Mouse (Mus musculus): ENCODE measurements at regions not wholly inside any gene's neighbourhood (a gene's known extent, or its start where the extent isn't known, plus 50 kb on each side); places are given as distances from the start of the nearest gene placed in this dataset.

DNA sequence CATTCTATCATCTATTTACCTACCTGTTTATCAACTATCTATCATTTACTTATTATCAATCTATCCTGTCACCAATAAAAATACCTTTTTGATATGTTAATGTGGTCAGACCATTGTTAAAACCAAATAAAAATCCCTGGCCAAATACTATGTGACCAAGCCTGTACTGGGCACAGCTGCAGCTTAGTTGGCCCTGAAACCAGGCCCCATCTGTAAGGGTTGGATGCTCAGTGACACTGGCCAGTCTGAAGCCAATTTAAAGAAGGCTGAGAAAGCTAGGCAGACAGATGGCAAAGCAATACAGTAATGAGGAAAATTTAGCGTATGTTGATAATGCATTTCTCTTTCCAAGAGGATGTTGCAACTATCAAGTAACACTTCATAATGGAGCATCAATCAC lies 217.8 kb downstream of the Samd5 start:
- ATAC-seq (ENCODE audit: low FRiP score): no peak
- Histone ChIP-seq H3K4me2 (no peak overlapping the region), H3K4me3 (replicated peaks) (no peak overlapping the region), H3K4me1 (no peaks in the 10 kb centered on the region), H3K27ac (no peak overlapping the region), H3K9ac (no peak overlapping the region), H3K27me3 (no peaks in the 10 kb centered on the region), H3K9me3 (no peaks in the 10 kb centered on the region), H3K36me3 (replicated peaks) (no peaks in the 10 kb centered on the region)
- WGBS: 86% methylated on average over 1 of the region's 1 CpGs

DNA sequence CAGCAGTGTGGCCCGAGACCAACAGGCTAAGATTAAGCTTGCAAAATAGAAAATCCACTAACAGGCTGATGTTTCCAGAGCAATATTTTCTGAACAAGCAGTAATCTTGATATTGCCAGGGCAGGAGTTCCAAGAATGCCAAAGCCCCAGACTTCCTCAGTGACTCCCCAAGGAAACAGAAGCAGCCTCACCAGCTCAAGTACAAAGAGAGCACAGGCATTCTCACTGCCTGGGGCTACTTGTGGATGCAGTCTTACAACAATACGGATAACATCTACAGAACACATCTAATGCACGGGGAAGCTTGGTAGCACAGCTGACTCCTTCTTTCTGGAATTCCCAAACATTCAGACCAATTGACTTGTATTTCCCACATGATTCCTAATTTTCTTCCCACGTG lies 235.9 kb downstream of the Samd5 start:
- H3K27me3 ChIP-seq: no peaks in the 10 kb centered on the region
- no peaks in the 10 kb centered on the region for H3K9me3 ChIP-seq
- no peak overlapping the region for H3K9ac ChIP-seq
- no peak overlapping the region for H3K27ac ChIP-seq
- H3K4me3 ChIP-seq (replicated peaks): no peak overlapping the region
- H3K36me3 ChIP-seq (replicated peaks): no peaks in the 10 kb centered on the region
- no peak overlapping the region for H3K4me2 ChIP-seq
- ATAC-seq (ENCODE audit: low FRiP score): no peak
- 65% methylated on average over 4 of the region's 4 CpGs for WGBS
- H3K4me1 ChIP-seq: peaks cover 4% of the 10 kb centered on the region; the same call in 1 of the 2 replicates

DNA sequence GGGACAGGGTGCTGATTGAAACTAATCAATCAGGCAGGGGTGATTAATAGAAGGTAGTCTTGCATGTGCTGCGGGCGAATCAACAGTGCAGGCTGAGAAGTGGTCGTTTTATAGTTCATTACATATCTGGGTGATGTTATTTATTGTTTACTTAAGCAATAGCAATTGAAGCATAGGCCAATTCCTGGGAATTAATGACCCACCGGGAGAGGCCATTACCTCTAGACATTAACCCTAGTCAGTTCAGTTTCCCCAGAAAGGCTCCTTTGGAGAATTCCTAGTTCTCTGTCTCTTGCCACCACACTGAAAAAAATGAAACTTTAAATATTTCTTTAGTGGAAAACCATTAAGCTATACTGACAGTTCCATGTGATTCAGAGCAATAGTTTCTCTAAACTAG lies 236.6 kb downstream of the Samd5 start:
- 52% methylated on average over 4 of the region's 4 CpGs for WGBS

DNA sequence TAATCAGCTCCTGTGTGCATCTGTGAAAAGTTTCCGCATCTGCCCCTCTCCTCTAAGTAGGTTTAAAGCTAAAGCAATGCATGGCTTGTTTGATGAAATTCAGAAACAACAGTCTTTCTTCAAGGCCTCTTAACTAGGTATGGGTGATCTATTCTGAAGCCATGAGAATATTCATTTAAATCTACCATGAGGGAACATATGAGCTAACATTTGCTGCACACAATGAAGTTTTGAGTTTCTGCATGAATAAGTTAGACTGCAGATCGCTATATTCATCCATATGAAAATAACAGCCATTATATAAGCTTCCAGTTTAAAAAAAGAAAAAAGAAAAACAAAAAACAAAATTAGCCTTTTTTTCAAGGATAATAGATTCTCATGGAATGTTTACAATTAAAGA lies 245.9 kb downstream of the Samd5 start:
- Histone ChIP-seq H3K9me3 (no peaks in the 10 kb centered on the region), H3K9ac (no peak overlapping the region), H3K4me3 (replicated peaks) (no peak overlapping the region), H3K27me3 (no peaks in the 10 kb centered on the region), H3K27ac (no peak overlapping the region), H3K4me2 (no peak overlapping the region), H3K36me3 (replicated peaks) (no peaks in the 10 kb centered on the region), H3K4me1 (no peaks in the 10 kb centered on the region)
- WGBS: 69% methylated on average over 2 of the region's 2 CpGs
- ATAC-seq (ENCODE audit: low FRiP score): no peak

More for the DNA sequence above, 236.6 kb downstream of the Samd5 start:
- no peaks in the 10 kb centered on the region for H3K36me3 ChIP-seq (replicated peaks)
- no peaks in the 10 kb centered on the region for H3K27me3 ChIP-seq
- no peak overlapping the region for H3K4me3 ChIP-seq (replicated peaks)
- H3K4me1 ChIP-seq: peaks cover 4% of the 10 kb centered on the region; the same call in 1 of the 2 replicates
- no peaks in the 10 kb centered on the region for H3K9me3 ChIP-seq
- H3K4me2 ChIP-seq: no peak overlapping the region
- H3K27ac ChIP-seq: no peak overlapping the region
- no peak for ATAC-seq (ENCODE audit: low FRiP score)
- H3K9ac ChIP-seq: no peak overlapping the region

DNA sequence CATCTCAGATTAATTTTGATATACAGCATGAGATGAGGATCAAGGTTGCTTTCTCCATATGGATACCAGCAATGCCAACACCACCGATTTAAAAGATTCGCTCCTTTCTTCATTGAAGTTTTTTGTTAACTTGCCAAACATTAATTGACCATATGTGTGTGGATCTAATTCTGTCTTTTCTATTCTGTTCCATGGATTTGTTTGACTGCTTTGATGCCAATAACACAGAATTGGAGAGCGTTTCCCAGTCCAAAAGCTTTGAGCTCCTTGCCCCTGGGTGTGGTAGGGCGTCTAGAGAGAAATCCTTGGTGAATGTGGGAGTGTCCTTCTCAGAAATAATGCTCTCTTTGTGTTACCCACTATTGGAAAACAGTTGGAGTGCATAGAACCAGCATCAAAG lies 254.3 kb downstream of the Samd5 start:
- no peaks in the 10 kb centered on the region for H3K27me3 ChIP-seq
- no peak overlapping the region for H3K4me3 ChIP-seq (replicated peaks)
- 50% methylated on average over 4 of the region's 4 CpGs for WGBS
- no peaks in the 10 kb centered on the region for H3K4me1 ChIP-seq
- H3K27ac ChIP-seq: no peak overlapping the region
- H3K9me3 ChIP-seq: no peaks in the 10 kb centered on the region
- H3K4me2 ChIP-seq: no peak overlapping the region
- no peaks in the 10 kb centered on the region for H3K36me3 ChIP-seq (replicated peaks)
- no peak for ATAC-seq (ENCODE audit: low FRiP score)
- no peak overlapping the region for H3K9ac ChIP-seq

DNA sequence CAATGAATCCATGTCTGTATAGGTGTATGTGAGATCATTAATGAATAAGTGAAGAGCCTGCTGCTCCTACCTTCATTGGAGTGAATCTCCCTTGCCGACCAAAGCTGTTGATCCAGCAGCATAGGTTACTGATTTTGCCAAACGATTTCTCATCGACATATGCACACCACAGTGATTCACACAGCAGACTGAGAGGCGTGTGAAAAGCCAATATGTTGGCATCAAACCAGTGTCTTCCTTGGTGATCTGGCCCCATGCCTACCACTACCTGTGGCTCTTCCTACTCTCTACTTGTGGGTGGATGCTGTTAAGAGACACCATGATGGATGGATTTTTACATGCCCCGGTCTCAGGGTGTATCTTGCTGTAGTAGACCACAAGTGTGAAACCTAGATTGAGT lies 258.3 kb downstream of the Samd5 start:
- Histone ChIP-seq H3K4me3 (replicated peaks) (no peak overlapping the region), H3K9me3 (no peaks in the 10 kb centered on the region), H3K27me3 (no peaks in the 10 kb centered on the region), H3K4me2 (no peak overlapping the region), H3K27ac (no peak overlapping the region), H3K4me1 (no peaks in the 10 kb centered on the region), H3K36me3 (replicated peaks) (no peaks in the 10 kb centered on the region), H3K9ac (no peak overlapping the region)
- WGBS: 93% methylated on average over 5 of the region's 5 CpGs
- ATAC-seq (ENCODE audit: low FRiP score): no peak

DNA sequence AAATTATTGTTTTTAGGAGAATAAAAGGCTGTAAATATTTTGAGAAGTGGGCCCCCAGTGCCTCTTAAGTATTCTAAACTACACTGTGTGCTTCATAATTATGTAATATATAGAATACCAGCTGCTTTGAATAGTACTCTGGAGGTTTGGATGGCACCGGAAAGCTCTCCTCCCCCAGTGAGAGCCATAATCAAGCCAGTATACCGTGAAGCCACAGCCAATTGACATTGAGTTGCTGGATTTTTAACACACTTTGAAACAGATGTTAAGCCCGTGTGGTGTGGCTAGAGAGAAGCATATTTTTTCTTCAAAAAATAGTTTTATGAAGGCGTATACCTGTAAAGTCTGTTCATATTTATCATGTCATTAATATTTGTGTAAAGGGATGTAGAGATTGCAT lies 268.9 kb downstream of the Samd5 start:
- no peak overlapping the region for H3K27ac ChIP-seq
- H3K27me3 ChIP-seq: no peaks in the 10 kb centered on the region
- H3K4me2 ChIP-seq: no peak overlapping the region
- no peak overlapping the region for H3K9ac ChIP-seq
- H3K36me3 ChIP-seq (replicated peaks): no peaks in the 10 kb centered on the region
- no peaks in the 10 kb centered on the region for H3K4me1 ChIP-seq
- no peak for ATAC-seq (ENCODE audit: low FRiP score)
- H3K9me3 ChIP-seq: no peaks in the 10 kb centered on the region
- H3K4me3 ChIP-seq (replicated peaks): no peak overlapping the region
- 84% methylated on average over 4 of the region's 4 CpGs for whole genome bisulfite sequencing

DNA sequence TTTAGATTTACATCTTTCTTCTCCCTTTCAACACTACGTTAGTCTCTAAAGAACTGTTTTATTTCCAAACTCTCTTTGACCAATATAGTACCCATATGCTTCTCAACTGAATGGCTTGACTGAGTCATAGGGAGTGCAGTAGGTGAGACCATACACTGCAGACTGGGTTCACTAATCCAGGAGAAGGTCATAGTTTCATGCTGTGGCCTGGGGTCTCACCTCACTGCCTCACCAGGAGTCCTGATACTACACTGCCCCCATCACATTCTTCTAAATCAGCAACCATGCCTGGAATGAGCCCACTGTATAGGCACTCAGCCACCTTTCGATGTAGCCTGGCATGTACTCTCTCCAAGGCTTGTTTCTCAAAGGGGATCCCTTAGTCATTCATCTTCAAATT lies 269.6 kb downstream of the Samd5 start:
- Histone ChIP-seq H3K4me2 (no peak overlapping the region), H3K27ac (no peak overlapping the region), H3K4me1 (no peaks in the 10 kb centered on the region), H3K27me3 (no peaks in the 10 kb centered on the region), H3K4me3 (replicated peaks) (no peak overlapping the region), H3K9me3 (no peaks in the 10 kb centered on the region), H3K36me3 (replicated peaks) (no peaks in the 10 kb centered on the region), H3K9ac (no peak overlapping the region)
- ATAC-seq (ENCODE audit: low FRiP score): no peak
- 90% methylated on average over 2 of the region's 2 CpGs for WGBS

DNA sequence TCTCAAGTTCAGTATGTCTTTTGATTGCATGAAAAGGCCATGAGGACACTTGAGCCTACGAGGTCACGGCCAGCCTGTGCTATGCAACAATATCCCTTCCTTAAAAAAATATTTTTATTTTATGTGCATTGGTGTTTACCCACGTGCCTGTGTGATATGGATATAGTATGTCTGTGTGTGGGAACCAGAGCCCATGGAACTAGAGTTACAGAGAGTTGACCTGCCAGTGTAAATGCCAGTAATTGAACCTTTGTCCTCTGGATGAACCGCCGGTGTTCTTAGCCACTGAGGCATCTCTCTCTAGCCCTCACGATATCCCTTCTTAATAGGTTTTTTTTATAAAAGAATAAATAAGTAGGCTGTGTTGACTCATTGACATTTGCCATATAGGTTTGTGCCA lies 270.0 kb downstream of the Samd5 start:
- no peaks in the 10 kb centered on the region for H3K9me3 ChIP-seq
- 86% methylated on average over 6 of the region's 6 CpGs for WGBS
- ATAC-seq (ENCODE audit: low FRiP score): no peak

DNA sequence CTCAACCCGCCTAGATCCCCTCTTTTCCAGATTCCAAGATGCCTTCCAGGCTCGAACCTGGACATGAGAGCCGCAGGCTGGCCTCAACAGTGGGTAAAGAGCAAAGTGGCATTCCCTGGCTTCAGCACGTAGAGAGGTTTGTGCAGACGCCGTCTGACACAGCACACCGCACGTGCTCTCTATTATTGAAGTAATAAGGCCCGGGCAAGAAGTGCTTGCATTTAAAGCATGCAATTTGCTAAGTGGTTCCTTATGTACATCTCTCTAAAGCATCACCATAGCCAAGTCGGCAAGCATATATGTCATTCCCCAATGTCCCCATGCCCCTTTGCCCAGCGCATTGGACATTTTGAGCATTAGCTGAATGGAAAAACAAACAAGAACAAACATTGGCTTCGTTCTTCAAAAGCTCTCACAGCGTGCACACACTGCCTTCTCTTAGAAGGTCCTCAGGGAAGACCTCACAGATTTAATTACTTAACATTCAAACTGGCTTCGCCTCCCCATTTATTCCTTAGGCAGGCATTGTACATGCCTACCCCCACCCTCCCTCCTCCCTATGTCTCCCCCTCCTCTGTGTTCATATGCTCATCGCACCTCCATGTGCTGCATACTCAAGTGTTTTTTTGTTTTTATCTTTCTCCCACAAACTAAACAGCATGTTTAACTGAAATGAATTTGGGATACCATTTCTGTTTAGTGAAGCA lies 273.9 kb downstream of the Samd5 start:
- H3K4me2 ChIP-seq: no peak overlapping the region
- no peak for ATAC-seq (ENCODE audit: low FRiP score)
- WGBS: 73% methylated on average over 15 of the region's 15 CpGs

More for the DNA sequence above, 270.0 kb downstream of the Samd5 start:
- H3K36me3 ChIP-seq (replicated peaks): no peaks in the 10 kb centered on the region
- H3K9ac ChIP-seq: no peak overlapping the region
- no peak overlapping the region for H3K27ac ChIP-seq
- no peaks in the 10 kb centered on the region for H3K27me3 ChIP-seq
- H3K4me3 ChIP-seq (replicated peaks): no peak overlapping the region
- no peak overlapping the region for H3K4me2 ChIP-seq
- H3K4me1 ChIP-seq: no peaks in the 10 kb centered on the region

DNA sequence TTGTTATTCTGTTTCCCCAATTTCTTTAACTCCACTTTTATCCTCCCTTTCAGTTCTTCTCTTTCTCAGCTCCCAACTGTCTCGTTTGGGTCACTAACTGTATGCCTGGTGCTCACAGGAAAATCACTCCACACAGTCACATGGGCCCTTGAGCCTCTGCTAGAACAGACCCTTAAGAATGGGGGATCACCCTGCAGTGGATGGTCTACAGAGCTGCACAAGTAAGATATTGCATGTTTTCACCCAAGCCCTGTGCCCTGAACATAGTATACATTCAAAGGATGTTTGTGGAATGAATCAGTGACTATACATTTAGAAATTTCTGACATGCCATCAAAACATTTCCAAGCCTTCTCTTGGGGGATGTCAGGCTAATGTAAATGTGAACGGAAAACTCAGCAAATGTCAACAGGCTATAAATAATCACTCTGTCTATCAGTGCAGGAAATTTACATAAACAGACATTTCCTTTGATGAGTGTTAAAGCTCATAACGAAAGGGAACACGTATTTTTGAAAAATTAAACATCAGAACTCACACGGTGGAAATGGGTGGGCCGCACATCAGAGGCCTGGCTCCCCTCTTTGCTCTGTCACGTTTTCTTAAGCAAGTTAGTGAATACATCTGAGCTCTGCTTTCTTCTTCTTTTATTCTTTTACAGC lies 297.4 kb downstream of the Samd5 start:
- Histone ChIP-seq H3K4me3 (replicated peaks) (no peak overlapping the region), H3K4me1 (no peaks in the 10 kb centered on the region; the same call in 1 of the 2 replicates), H3K4me2 (no peak overlapping the region), H3K9me3 (no peaks in the 10 kb centered on the region), H3K9ac (no peak overlapping the region), H3K27ac (no peak overlapping the region), H3K27me3 (no peaks in the 10 kb centered on the region), H3K36me3 (replicated peaks) (no peaks in the 10 kb centered on the region)
- ATAC-seq (ENCODE audit: low FRiP score): no peak
- 73% methylated on average over 7 of the region's 7 CpGs for WGBS

More for the DNA sequence above, 273.9 kb downstream of the Samd5 start:
- H3K4me3 ChIP-seq (replicated peaks): no peak overlapping the region
- no peaks in the 10 kb centered on the region for H3K4me1 ChIP-seq
- H3K27ac ChIP-seq: no peak overlapping the region
- H3K9me3 ChIP-seq: no peaks in the 10 kb centered on the region
- no peak overlapping the region for H3K9ac ChIP-seq
- no peaks in the 10 kb centered on the region for H3K36me3 ChIP-seq (replicated peaks)
- no peaks in the 10 kb centered on the region for H3K27me3 ChIP-seq

DNA sequence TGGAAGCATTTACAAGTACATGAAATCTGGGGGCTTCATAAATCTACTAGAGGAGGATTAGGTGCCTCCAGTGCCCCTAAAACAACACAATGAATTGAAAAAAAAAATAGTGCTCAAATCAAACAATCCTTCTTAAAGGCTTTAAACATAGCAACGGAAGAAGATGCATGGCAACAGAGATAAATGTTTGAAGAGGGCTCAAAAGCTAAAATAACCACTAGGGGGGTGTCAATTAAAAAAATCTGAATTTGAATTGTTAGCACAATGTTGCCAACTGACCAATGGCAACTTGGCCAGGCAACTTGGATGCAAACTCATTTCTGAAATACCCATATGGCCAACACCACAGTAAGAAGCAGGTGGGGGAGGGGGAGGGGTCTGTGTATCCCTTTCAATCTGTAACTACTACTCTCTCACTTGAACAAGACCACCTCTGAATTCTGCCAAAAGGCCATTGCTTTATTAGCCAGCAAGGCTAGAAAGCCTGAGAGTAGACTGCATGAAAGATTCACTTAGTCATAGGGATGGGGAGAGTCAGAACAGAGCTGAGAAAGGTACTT lies 312.6 kb downstream of the Samd5 start:
- Histone ChIP-seq H3K36me3 (replicated peaks) (no peaks in the 10 kb centered on the region), H3K27ac (no peak overlapping the region), H3K4me1 (no peaks in the 10 kb centered on the region), H3K9me3 (no peaks in the 10 kb centered on the region), H3K27me3 (no peaks in the 10 kb centered on the region), H3K4me3 (replicated peaks) (no peak overlapping the region), H3K9ac (no peak overlapping the region), H3K4me2 (no peak overlapping the region)
- no peak for ATAC-seq (ENCODE audit: low FRiP score)
- WGBS: 81% methylated on average over 1 of the region's 1 CpGs
